Mouse (Mus musculus) hindbrain, embryonic 11.5 days (tissue): ENCODE data around the gene Krt35. TPM values are rescaled to one million over a fixed set of nuclear protein-coding genes. Genes with fewer than 3 reads are reported as not detected.

ENCODE experiments used
- ATAC-seq: fragments of 200-750 bp; cut with Nextera tagmentation; 2 replicates; pipeline ENCODE4 v1.8.0; 2017; ENCODE audit warnings: mild to moderate bottlenecking, moderate TSS enrichment, moderate library complexity; ENCODE audit not compliant: low FRiP score
- DNase-seq: peaks from one replicate; pipeline ENCODE4 v3.0.0-alpha.2; 2015; ENCODE audit warnings: low spot score
- H3K27ac ChIP-seq: fragments of 300-500 bp; sonication (generic); 2 replicates; pipeline ENCODE4 v1.5.1; 2014; ENCODE audit warnings: mild to moderate bottlenecking, low read depth, low read length
- H3K27me3 ChIP-seq: fragments of 300-500 bp; sonication (generic); 2 replicates; pipeline ENCODE4 v1.6.1; 2014; ENCODE audit warnings: mild to moderate bottlenecking, low read length, moderate library complexity, mixed read lengths; ENCODE audit not compliant: control insufficient read depth, insufficient read depth
- H3K36me3 ChIP-seq: fragments of 300-500 bp; sonication (generic); 2 replicates; pipeline ENCODE4 v1.6.1; 2014; ENCODE audit warnings: mild to moderate bottlenecking, low read length, moderate library complexity, mixed read lengths; ENCODE audit not compliant: control insufficient read depth, insufficient read depth
- H3K4me1 ChIP-seq: fragments of 300-500 bp; sonication (generic); replicated peaks from 2 replicates; pipeline ENCODE4 v1.6.1; 2014; ENCODE audit warnings: low read length, mixed read lengths; ENCODE audit not compliant: control insufficient read depth, insufficient read depth
- H3K4me2 ChIP-seq: fragments of 300-500 bp; sonication (generic); replicated peaks from 2 replicates; pipeline ENCODE4 v1.6.1; 2014; ENCODE audit warnings: mild to moderate bottlenecking, low read depth, low read length
- H3K4me3 ChIP-seq: fragments of 300-500 bp; sonication (generic); 2 replicates; pipeline ENCODE4 v1.5.1; 2014; ENCODE audit warnings: low read depth, low read length
- H3K9ac ChIP-seq: fragments of 300-500 bp; sonication (generic); 2 replicates; pipeline ENCODE4 v1.6.1; 2014; ENCODE audit warnings: low read depth, low read length
- H3K9me3 ChIP-seq: fragments of 300-500 bp; sonication (generic); 2 replicates; pipeline ENCODE4 v1.6.1; 2016; ENCODE audit warnings: low read length; ENCODE audit not compliant: control insufficient read depth
- WGBS: fragments of 180-500 bp; shearing (Covaris S2); extraction: QIAGEN DNeasy Blood & Tissue Kit; methylation state at CpG from one replicate; pipeline ENCODE4 v1.1.7; 2014; 5-methylcytosine and 5-hydroxymethylcytosine counted together
- polyA plus RNA-seq: library from polyadenylated mRNA; unstranded; fragments of >200 nt; fragmentation: Nextera tagmentation; extraction: Ambion mirVana; gene quantifications from 2 replicates; pipeline ENCODE4 v1.2.1, GENCODE M21; 2014

The Krt35 gene
- polyA plus RNA-seq, 1 experiment from 2014 or later, result not detected

- DNase-seq, result no peak
- WGBS, result 98% methylated on average over 2 of the region's 2 CpGs
- Histone ChIP-seq H3K36me3 (no peaks in the 10 kb centered on the region), H3K4me1 (no peaks in the 10 kb centered on the region), H3K9ac (no peak overlapping the region), H3K27me3 (no peaks in the 10 kb centered on the region), H3K9me3 (no peaks in the 10 kb centered on the region), H3K27ac (no peak overlapping the region), H3K4me3 (no peak overlapping the region), H3K4me2 (no peak overlapping the region)
- ATAC-seq, result no peak
These were observed 48.8 kb downstream of the Krt35 start for GRCm38 (mm10) chr11:100047193-100047592.

- no peaks in the 10 kb centered on the region for H3K4me1 ChIP-seq
- H3K27ac ChIP-seq, result no peak overlapping the region
- no peak overlapping the region for H3K4me3 ChIP-seq
- no peak overlapping the region for H3K4me2 ChIP-seq
- 89% methylated on average over 6 of the region's 6 CpGs for WGBS
- ATAC-seq, result no peak
- no peak for DNase-seq
- no peaks in the 10 kb centered on the region for H3K9me3 ChIP-seq
- H3K9ac ChIP-seq, result no peak overlapping the region
- no peaks in the 10 kb centered on the region for H3K36me3 ChIP-seq
- H3K27me3 ChIP-seq, result no peaks in the 10 kb centered on the region
These were observed 49.7 kb downstream of the Krt35 start for GRCm38 (mm10) chr11:100046303-100046866.

Other genes with a start within 250 kb of the Krt35 start
- not detected in 2 replicates for gene Krtap4-16, start 244.6 kb downstream of the Krt35 start, polyA plus RNA-seq
- not detected in 2 replicates for gene Gm11568, start 238.3 kb downstream of the Krt35 start, polyA plus RNA-seq
- gene Gm11559, start 231.8 kb downstream of the Krt35 start, polyA plus RNA-seq, result not detected in 2 replicates
- gene Krtap9-1, start 222.9 kb downstream of the Krt35 start, polyA plus RNA-seq, result not detected in 2 replicates
- gene Gm11567, start 217.1 kb downstream of the Krt35 start, polyA plus RNA-seq, result not detected in 2 replicates
- gene Krtap31-1, start 188.3 kb downstream of the Krt35 start, polyA plus RNA-seq, result not detected in 2 replicates
- not detected in 2 replicates for gene Gm11565, start 181.5 kb downstream of the Krt35 start, polyA plus RNA-seq
- gene Krtap31-2, start 159.9 kb downstream of the Krt35 start, polyA plus RNA-seq, result not detected in 2 replicates
- not detected in 2 replicates for gene Krtap9-5, start 147.8 kb downstream of the Krt35 start, polyA plus RNA-seq
- gene Krtap29-1, start 117.2 kb downstream of the Krt35 start, polyA plus RNA-seq, result not detected in 2 replicates
- gene Krtap16-1, start 109.6 kb downstream of the Krt35 start, polyA plus RNA-seq, result not detected in 2 replicates
- gene Krtap17-1, start 102.2 kb downstream of the Krt35 start, polyA plus RNA-seq, result 0.23 TPM in 1 of 2 replicates, not detected in the other
- not detected in 2 replicates for gene Krt33a, start 80.0 kb downstream of the Krt35 start, polyA plus RNA-seq
- not detected in 2 replicates for gene Krt33b, start 66.4 kb downstream of the Krt35 start, polyA plus RNA-seq
- gene Krt34, start 54.7 kb downstream of the Krt35 start, polyA plus RNA-seq, result not detected in 2 replicates
- not detected in 2 replicates for gene Krt31, start 45.7 kb downstream of the Krt35 start, polyA plus RNA-seq
- gene Krt32, start 8.0 kb downstream of the Krt35 start, polyA plus RNA-seq, result not detected in 2 replicates
- not detected in 2 replicates for gene Krt36, start 9.4 kb upstream of the Krt35 start, polyA plus RNA-seq
- gene Krt13, start 25.3 kb upstream of the Krt35 start, polyA plus RNA-seq, result not detected in 2 replicates
- 1.3 and 2.4 TPM in 2 replicates for gene Krt15, start 39.7 kb upstream of the Krt35 start, polyA plus RNA-seq
- 4.8 and 5.1 TPM in 2 replicates for gene Krt19, start 52.4 kb upstream of the Krt35 start, polyA plus RNA-seq
- not detected in 2 replicates for gene Krt9, start 97.0 kb upstream of the Krt35 start, polyA plus RNA-seq
- 2.4 and 3.9 TPM in 2 replicates for gene Krt14, start 111.3 kb upstream of the Krt35 start, polyA plus RNA-seq
- gene Krt16, start 152.7 kb upstream of the Krt35 start, polyA plus RNA-seq, result not detected in 2 replicates
- 0.22 and 0.25 TPM in 2 replicates for gene Krt17, start 164.8 kb upstream of the Krt35 start, polyA plus RNA-seq
- not detected in 2 replicates for gene Krt42, start 173.6 kb upstream of the Krt35 start, polyA plus RNA-seq
- 1,709 and 1,853 TPM in 2 replicates for gene Eif1, start 223.6 kb upstream of the Krt35 start, polyA plus RNA-seq
- 1.1 TPM in 1 of 2 replicates, not detected in the other for gene Gast, start 238.2 kb upstream of the Krt35 start, polyA plus RNA-seq